Mouse (Mus musculus): ENCODE measurements around the gene Gcnt1. TPM values are rescaled to one million over a fixed set of nuclear protein-coding genes. Genes with fewer than 3 reads are reported as not detected.

The Gcnt1 gene
- polyA plus RNA-seq, 1 experiment: 9.3 TPM

DNA sequence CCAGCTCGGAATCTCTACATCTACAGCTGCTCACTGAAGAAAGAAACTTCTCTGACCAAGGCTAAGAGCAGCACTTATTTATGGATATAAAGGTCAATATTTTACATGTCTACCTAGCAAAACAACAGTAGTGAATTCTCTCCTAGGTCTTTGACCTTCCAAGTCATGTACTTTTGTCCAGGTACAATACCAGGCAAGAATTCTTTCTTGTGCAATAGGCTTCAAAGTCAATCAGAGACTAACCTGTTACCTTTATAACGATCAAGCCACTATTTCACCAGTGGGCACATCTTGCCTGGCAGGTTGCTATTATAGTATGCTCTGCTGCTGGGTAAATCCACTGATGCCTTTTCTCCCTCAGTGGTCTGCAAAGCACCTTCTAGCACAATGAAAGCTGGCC is 61.6 kb downstream of the Gcnt1 start:
- no peaks in the 10 kb centered on the region for H3K36me3 ChIP-seq (ENCODE audit: control insufficient read depth, insufficient read depth, low read length)
- 98% methylated on average over 2 of the region's 2 CpGs for WGBS
- peaks cover 7% of the 10 kb centered on the region; the same call in 1 of the 2 replicates for H3K4me1 ChIP-seq (ENCODE audit: control insufficient read depth, insufficient read depth, insufficient read length)
- H3K27me3 ChIP-seq (ENCODE audit: control insufficient read depth, insufficient read depth, low read length): no peaks in the 10 kb centered on the region
- no peak overlapping the region for H3K27ac ChIP-seq (ENCODE audit: insufficient read depth, low read length)
- TF ChIP-seq POLR2A (IDR thresholded peaks at IDR 0.05; ENCODE audit: low read depth, low read length) (no peak), CTCF (IDR thresholded peaks at IDR 0.05; ENCODE audit: extremely low read depth, insufficient read depth, insufficient read length, insufficient replicate concordance) (no peak)
- no peak overlapping the region for H3K4me3 ChIP-seq (ENCODE audit: extremely low read depth, insufficient read depth, insufficient read length)
- no peak for DNase-seq (ENCODE audit: low read depth in 1 of 2, low spot score in 2 of 2)

DNA sequence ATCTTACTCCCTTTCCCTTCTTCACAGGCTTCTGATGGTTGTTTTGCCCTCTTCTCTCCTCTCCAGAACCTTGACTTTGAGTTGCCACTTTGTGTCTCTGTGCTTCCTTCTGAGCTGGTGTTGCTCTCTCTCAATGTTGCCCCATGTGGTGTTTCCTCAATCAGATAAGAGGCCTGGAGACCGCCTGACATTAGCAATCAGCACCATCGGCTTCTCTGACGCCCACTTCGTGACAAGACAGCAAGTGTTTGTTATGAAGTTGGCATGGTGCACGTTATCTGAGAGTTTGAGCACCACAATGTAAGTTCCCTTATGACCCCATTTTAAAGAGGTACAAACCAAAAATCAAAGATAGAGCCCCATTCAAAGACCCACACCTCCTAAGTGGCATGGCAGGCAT is 76.6 kb downstream of the Gcnt1 start:
- 75% methylated on average over 5 of the region's 5 CpGs for WGBS
- H3K36me3 ChIP-seq (ENCODE audit: control insufficient read depth, insufficient read depth, low read length): no peaks in the 10 kb centered on the region
- no peaks in the 10 kb centered on the region for H3K27me3 ChIP-seq (ENCODE audit: control insufficient read depth, insufficient read depth, low read length)
- H3K4me3 ChIP-seq (ENCODE audit: extremely low read depth, insufficient read depth, insufficient read length): no peak overlapping the region
- no peak for TF ChIP-seq CTCF (IDR thresholded peaks at IDR 0.05; ENCODE audit: extremely low read depth, insufficient read depth, insufficient read length, insufficient replicate concordance)
- no peak for TF ChIP-seq POLR2A (IDR thresholded peaks at IDR 0.05; ENCODE audit: low read depth, low read length)
- H3K27ac ChIP-seq (ENCODE audit: insufficient read depth, low read length): no peak overlapping the region
- H3K4me1 ChIP-seq (ENCODE audit: control insufficient read depth, insufficient read depth, insufficient read length): no peaks in the 10 kb centered on the region; the same call in 1 of the 2 replicates
- DNase-seq (ENCODE audit: low read depth in 1 of 2, low spot score in 2 of 2): no peak

DNA sequence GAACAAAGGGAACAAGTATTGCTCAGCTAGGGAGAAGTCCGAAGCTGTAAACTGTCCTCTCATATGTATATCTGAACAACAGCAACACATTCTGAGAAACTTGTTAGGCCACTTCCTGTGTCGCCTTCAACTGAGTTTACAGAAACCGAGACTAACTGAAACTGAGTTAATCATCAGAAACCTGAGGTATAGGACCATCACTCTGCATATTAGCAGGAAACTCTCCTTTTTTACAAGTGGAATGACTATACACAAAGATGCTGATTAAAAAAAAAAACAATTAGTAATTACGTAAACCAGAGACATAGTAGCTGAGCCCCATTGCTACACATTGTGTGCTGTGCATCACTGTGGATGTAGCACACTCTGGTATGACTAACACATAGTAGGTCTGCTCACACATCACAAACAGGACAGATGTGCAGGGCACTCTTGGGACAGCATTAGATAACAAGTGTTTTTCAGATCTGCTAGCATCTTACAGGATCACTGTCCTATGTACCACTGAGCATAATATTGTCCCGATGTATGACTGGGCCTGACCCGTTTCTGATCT is 77.4 kb downstream of the Gcnt1 start:
- no peak for DNase-seq (ENCODE audit: low read depth in 1 of 2, low spot score in 2 of 2)
- Histone ChIP-seq H3K27me3 (ENCODE audit: control insufficient read depth, insufficient read depth, low read length) (no peaks in the 10 kb centered on the region), H3K27ac (ENCODE audit: insufficient read depth, low read length) (peak overlapping the region; percentile 32; the same call in 1 of the 2 replicates), H3K4me1 (ENCODE audit: control insufficient read depth, insufficient read depth, insufficient read length) (no peaks in the 10 kb centered on the region; the same call in 1 of the 2 replicates), H3K4me3 (ENCODE audit: extremely low read depth, insufficient read depth, insufficient read length) (no peak overlapping the region), H3K36me3 (ENCODE audit: control insufficient read depth, insufficient read depth, low read length) (no peaks in the 10 kb centered on the region)
- TF ChIP-seq POLR2A (IDR thresholded peaks at IDR 0.05; ENCODE audit: low read depth, low read length) (no peak), CTCF (IDR thresholded peaks at IDR 0.05; ENCODE audit: extremely low read depth, insufficient read depth, insufficient read length, insufficient replicate concordance) (no peak)
- WGBS: 49% methylated on average over 6 of the region's 6 CpGs

DNA sequence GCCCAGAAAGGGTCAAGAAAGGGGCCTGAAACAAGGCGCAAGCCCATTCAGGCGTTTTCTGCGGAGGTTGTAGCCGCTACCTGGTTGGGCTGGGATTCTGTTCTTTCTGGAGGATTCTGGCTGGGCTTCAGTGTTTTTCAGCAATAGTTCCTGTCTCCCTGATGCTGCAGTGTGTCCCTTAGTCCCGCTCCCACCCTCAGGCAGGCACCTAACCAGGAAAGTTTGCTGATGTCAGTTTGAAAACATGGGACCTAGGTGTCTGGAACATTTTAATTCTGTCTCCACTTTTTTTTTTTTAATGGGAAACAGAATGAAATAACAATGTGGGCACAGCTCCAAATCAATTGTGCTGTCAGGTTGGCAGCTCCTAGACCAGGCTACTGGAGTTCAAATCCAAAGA is 78.5 kb downstream of the Gcnt1 start:
- H3K4me3 ChIP-seq (ENCODE audit: extremely low read depth, insufficient read depth, insufficient read length): no peak overlapping the region
- no peak for TF ChIP-seq CTCF (IDR thresholded peaks at IDR 0.05; ENCODE audit: extremely low read depth, insufficient read depth, insufficient read length, insufficient replicate concordance)
- TF ChIP-seq POLR2A (IDR thresholded peaks at IDR 0.05; ENCODE audit: low read depth, low read length): no peak
- no peak overlapping the region for H3K27ac ChIP-seq (ENCODE audit: insufficient read depth, low read length)
- no peaks in the 10 kb centered on the region; the same call in 1 of the 2 replicates for H3K4me1 ChIP-seq (ENCODE audit: control insufficient read depth, insufficient read depth, insufficient read length)
- 97% methylated on average over 5 of the region's 5 CpGs for WGBS
- H3K27me3 ChIP-seq (ENCODE audit: control insufficient read depth, insufficient read depth, low read length): no peaks in the 10 kb centered on the region
- DNase-seq (ENCODE audit: low read depth in 1 of 2, low spot score in 2 of 2): no peak
- no peaks in the 10 kb centered on the region for H3K36me3 ChIP-seq (ENCODE audit: control insufficient read depth, insufficient read depth, low read length)

DNA sequence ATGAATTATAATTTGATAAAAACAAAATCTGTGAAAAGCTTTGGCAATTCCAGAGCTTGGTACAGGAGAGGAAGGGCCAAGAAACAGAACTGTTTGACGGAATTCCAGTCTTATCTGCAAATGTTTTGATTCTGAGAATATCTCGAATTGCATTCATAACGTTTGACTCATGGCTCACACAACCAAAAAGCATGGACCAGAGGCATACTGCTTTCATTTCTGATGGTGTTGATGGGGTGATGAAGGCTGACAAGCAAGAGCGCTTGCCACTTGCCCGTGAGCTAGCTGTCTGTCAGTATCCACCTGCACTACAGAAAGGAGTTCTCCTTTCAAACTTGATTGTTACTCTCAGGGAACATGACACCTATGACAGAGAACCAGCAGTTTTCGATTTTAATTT is 83.1 kb downstream of the Gcnt1 start:
- DNase-seq (ENCODE audit: low read depth in 1 of 2, low spot score in 2 of 2): no peak
- Histone ChIP-seq H3K4me1 (ENCODE audit: control insufficient read depth, insufficient read depth, insufficient read length) (no peaks in the 10 kb centered on the region), H3K27me3 (ENCODE audit: control insufficient read depth, insufficient read depth, low read length) (no peaks in the 10 kb centered on the region), H3K4me3 (ENCODE audit: extremely low read depth, insufficient read depth, insufficient read length) (no peak overlapping the region), H3K36me3 (ENCODE audit: control insufficient read depth, insufficient read depth, low read length) (no peaks in the 10 kb centered on the region), H3K27ac (ENCODE audit: insufficient read depth, low read length) (no peak overlapping the region)
- TF ChIP-seq CTCF (IDR thresholded peaks at IDR 0.05; ENCODE audit: extremely low read depth, insufficient read depth, insufficient read length, insufficient replicate concordance) (no peak), POLR2A (IDR thresholded peaks at IDR 0.05; ENCODE audit: low read depth, low read length) (no peak)
- 86% methylated on average over 6 of the region's 6 CpGs for WGBS

DNA sequence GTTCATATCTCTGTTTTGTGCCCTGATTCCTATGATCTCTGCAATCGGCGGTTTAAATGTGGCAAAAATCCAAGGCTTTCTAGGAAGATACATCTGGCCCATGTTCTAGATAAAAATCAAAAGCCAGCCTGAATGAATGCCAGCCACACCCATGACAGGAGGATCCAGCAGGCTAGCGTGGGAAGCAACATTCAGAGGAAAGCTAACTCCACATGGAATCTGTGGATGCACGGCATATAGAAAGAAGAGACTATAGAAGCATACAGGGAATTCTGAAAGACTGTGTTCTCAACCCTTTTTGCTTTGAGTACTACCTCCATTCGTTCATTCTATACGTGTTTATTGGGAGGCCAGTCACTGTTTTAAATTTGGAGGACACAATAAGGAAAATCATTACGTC is 86.6 kb downstream of the Gcnt1 start:
- no peak overlapping the region for H3K27ac ChIP-seq (ENCODE audit: insufficient read depth, low read length)
- 87% methylated on average over 7 of the region's 7 CpGs for WGBS

DNA sequence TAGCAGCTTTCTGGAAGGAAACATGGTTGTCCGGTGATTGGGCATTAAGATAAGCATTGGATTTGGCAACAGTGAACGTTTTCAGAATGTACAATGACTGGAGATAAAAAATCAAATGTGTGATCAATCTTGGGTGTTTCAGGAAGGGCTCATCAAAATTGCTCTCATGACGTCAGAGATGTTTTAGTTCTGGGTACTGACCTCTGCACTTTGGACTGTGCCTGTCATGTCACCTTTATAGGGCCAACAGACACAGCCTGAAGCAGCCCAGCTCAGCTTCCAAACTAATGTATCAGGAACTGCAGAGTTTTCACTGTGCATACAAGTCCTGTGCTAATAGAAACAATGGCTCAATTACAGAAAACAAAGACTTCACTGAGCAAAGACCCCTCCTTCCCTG is 89.3 kb downstream of the Gcnt1 start:
- H3K4me3 ChIP-seq (ENCODE audit: extremely low read depth, insufficient read depth, insufficient read length): no peak overlapping the region
- H3K27me3 ChIP-seq (ENCODE audit: control insufficient read depth, insufficient read depth, low read length): no peaks in the 10 kb centered on the region
- no peak overlapping the region for H3K27ac ChIP-seq (ENCODE audit: insufficient read depth, low read length)
- TF ChIP-seq CTCF (IDR thresholded peaks at IDR 0.05; ENCODE audit: extremely low read depth, insufficient read depth, insufficient read length, insufficient replicate concordance): no peak
- TF ChIP-seq POLR2A (IDR thresholded peaks at IDR 0.05; ENCODE audit: low read depth, low read length): no peak
- no peaks in the 10 kb centered on the region for H3K36me3 ChIP-seq (ENCODE audit: control insufficient read depth, insufficient read depth, low read length)
- no peak for DNase-seq (ENCODE audit: low read depth in 1 of 2, low spot score in 2 of 2)
- WGBS: 85% methylated on average over 3 of the region's 3 CpGs
- no peaks in the 10 kb centered on the region for H3K4me1 ChIP-seq (ENCODE audit: control insufficient read depth, insufficient read depth, insufficient read length)

More for the DNA sequence above, 86.6 kb downstream of the Gcnt1 start:
- Histone ChIP-seq H3K4me3 (ENCODE audit: extremely low read depth, insufficient read depth, insufficient read length) (no peak overlapping the region), H3K36me3 (ENCODE audit: control insufficient read depth, insufficient read depth, low read length) (no peaks in the 10 kb centered on the region), H3K27me3 (ENCODE audit: control insufficient read depth, insufficient read depth, low read length) (no peaks in the 10 kb centered on the region), H3K4me1 (ENCODE audit: control insufficient read depth, insufficient read depth, insufficient read length) (no peaks in the 10 kb centered on the region)
- no peak for DNase-seq (ENCODE audit: low read depth in 1 of 2, low spot score in 2 of 2)
- TF ChIP-seq CTCF (IDR thresholded peaks at IDR 0.05; ENCODE audit: extremely low read depth, insufficient read depth, insufficient read length, insufficient replicate concordance) (no peak), POLR2A (IDR thresholded peaks at IDR 0.05; ENCODE audit: low read depth, low read length) (no peak)
